Mouse (Mus musculus) hindbrain, embryonic 15.5 days (tissue): Measurements from ENCODE around the gene Galns. TPM values are rescaled to one million over a fixed set of nuclear protein-coding genes. Genes with fewer than 3 reads are reported as not detected.

ENCODE experiments used
- ATAC-seq: fragments of 200-750 bp; cut with Nextera tagmentation; 2 replicates; pipeline ENCODE4 v1.8.0; 2017; ENCODE audit warnings: low read depth, moderate number of reproducible peaks, moderate TSS enrichment; ENCODE audit not compliant: low FRiP score
- H3K27ac ChIP-seq: fragments of 300-500 bp; sonication (generic); replicated peaks from 2 replicates; pipeline ENCODE4 v1.5.1; 2015; ENCODE audit warnings: mild to moderate bottlenecking, inconsistent platforms
- H3K27me3 ChIP-seq: fragments of 300-500 bp; sonication (generic); 2 replicates; pipeline ENCODE4 v1.6.1; 2015; ENCODE audit warnings: control low read depth, inconsistent platforms
- H3K36me3 ChIP-seq: fragments of 300-500 bp; sonication (generic); 2 replicates; pipeline ENCODE4 v1.6.1; 2015; ENCODE audit warnings: control low read depth, inconsistent platforms
- H3K4me1 ChIP-seq: fragments of 300-500 bp; sonication (generic); replicated peaks from 2 replicates; pipeline ENCODE4 v1.6.1; 2015; ENCODE audit warnings: control low read depth, inconsistent platforms
- H3K4me2 ChIP-seq: fragments of 300-500 bp; sonication (generic); 2 replicates; pipeline ENCODE4 v1.6.1; 2015; ENCODE audit warnings: moderate library complexity, mild to moderate bottlenecking, inconsistent platforms
- H3K4me3 ChIP-seq: fragments of 300-500 bp; sonication (generic); 2 replicates; pipeline ENCODE4 v1.5.1; 2015; ENCODE audit warnings: mild to moderate bottlenecking, inconsistent platforms
- H3K9ac ChIP-seq: fragments of 300-500 bp; sonication (generic); 2 replicates; pipeline ENCODE4 v1.6.1; 2015; ENCODE audit warnings: inconsistent platforms
- H3K9me3 ChIP-seq: fragments of 300-500 bp; sonication (generic); 2 replicates; pipeline ENCODE4 v1.6.1; 2016; ENCODE audit warnings: control low read depth, inconsistent platforms
- WGBS: fragments of 180-500 bp; shearing (Covaris S2); methylation state at CpG from one replicate; pipeline ENCODE4 v1.1.7; 2015; 5-methylcytosine and 5-hydroxymethylcytosine counted together
- polyA plus RNA-seq: library from polyadenylated mRNA; unstranded; fragments of >200 nt; fragmentation: Nextera tagmentation; extraction: Ambion mirVana; gene quantifications from 2 replicates; pipeline ENCODE4 v1.2.1, GENCODE M21; 2015

Gene Galns
- polyA plus RNA-seq: 6.8 and 8.1 TPM in 2 replicates

DNA sequence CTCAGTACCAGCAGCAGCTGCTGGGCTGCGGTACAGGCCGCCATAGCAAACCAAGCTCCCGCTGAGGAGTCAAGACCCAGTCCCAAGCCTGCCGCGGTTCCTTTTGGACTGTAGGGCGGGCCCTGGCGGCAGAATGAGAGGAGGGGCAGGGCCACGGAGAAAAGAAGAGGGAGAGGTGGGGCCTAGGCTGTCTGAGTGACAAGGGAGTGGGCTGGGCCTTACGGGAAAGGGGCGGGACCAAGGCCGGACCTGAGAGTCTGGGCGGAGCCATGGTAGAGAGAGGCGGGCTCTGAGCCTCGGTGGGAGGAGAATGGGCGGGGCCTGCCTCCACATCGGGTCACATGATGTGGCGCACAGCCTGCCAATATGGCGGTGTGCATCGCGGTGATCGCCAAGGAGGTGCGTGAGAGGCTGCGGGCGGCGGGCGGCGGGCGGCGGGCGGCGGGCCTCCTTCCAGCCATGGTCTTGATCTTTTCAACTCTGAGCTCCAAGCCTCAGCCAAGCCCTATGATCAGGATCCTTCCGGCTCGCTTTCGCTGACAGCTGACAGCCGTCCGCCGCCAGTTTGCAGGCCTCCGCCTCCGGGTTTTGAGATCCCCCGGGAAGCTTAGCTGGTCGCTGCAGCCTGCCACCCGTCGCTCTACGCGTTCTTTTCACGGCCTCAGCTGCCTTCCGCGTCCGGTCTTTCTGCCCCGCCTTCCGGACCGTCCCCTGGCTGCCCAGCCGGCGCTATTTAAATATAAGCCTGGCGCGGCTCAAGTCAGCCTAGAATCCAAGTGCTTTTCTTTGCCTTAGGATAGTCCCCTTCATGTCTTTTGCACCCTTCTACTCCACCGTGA lies at the start of gene Galns, which contains the start of gene Trappc2l:
Galns (minus strand) TSS at position 169 of the 839 bp plus-strand sequence.
Trappc2l (plus strand) TSS at position 346 of the 839 bp plus-strand sequence.
- Histone ChIP-seq H3K4me1 (peaks cover 21% of the 10 kb centered on the region), H3K4me3 (peak within 1 kb of the TSS; percentile 61), H3K36me3 (0 out of 2 replicates have a peak, but pooled peaks cover 3% of the 10 kb centered on the region), H3K27ac (peak within 1 kb of the TSS; percentile 89), H3K4me2 (peak within 1 kb of the TSS; percentile 83), H3K27me3 (no peaks in the 10 kb centered on the region), H3K9ac (peak within 1 kb of the TSS; percentile 69), H3K9me3 (no peaks in the 10 kb centered on the region)
- WGBS: under 1% methylated on average over 36 of the region's 57 CpGs
- peak; percentile 99 for ATAC-seq

GRCm38 (mm10) chr8:122660022-122660421 lies 48.8 kb upstream of the Galns start:
- H3K9me3 ChIP-seq: no peaks in the 10 kb centered on the region
- no peak for ATAC-seq
- H3K27me3 ChIP-seq: no peaks in the 10 kb centered on the region
- 68% methylated on average over 2 of the region's 2 CpGs for WGBS
- peaks cover 45% of the 10 kb centered on the region for H3K4me1 ChIP-seq
- H3K9ac ChIP-seq: no peak overlapping the region
- no peak overlapping the region for H3K27ac ChIP-seq
- H3K36me3 ChIP-seq: no peaks in the 10 kb centered on the region
- no peak overlapping the region for H3K4me2 ChIP-seq
- no peak overlapping the region for H3K4me3 ChIP-seq

DNA sequence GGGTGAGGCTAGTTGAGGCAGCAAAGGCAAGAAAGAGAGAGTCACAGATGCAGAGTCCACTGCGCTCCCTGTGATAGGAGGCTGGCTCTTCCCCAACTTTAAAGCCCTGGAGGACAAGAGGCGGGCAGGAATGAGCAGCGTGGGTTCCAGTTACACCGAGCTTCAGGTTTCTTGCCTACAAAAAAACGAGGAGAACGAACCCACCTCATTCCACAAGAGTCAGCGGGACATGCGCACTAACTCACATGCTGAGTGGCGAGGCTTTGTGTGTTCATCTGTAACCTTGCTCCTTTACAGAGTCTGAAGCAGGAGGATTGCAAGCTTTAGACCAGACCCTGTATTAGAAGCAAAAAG lies 47.5 kb upstream of the Galns start:
- Histone ChIP-seq H3K9me3 (no peaks in the 10 kb centered on the region), H3K4me1 (peaks cover 45% of the 10 kb centered on the region)
- ATAC-seq: no peak

DNA sequence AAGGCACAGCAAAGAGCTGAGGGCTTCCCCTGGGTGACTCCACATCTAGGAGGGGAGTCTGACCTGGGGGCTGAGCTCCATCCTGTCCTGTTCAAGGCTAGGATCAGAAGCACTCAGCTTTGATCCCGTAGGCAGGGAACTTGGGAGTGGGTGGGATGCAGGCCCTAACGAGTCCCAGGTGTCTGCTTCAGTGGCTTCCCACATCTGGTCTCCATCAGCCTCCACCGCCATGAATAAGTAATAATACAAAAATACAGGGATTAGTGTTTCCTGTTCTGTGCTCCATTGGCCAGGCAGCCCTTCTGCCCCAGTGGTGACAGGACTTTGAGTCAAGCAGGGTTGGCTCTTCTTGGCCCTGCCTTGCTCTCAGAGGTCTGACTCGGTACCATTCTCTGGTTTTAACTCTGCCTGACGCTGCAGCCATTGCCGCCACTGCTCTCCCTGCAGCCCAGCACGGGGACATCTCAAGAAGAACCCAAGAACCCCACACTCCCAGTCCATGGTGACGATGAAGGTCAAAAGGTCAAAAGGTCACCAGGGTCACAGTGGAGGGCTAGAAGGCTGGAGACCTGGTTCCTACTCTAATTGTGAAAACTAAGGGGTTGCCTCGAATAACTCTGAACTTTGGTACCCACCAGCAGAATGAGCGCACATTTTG lies 47.0 kb upstream of the Galns start:
- Histone ChIP-seq H3K36me3 (no peaks in the 10 kb centered on the region), H3K9ac (no peak overlapping the region), H3K4me3 (no peak overlapping the region), H3K9me3 (no peaks in the 10 kb centered on the region), H3K27me3 (no peaks in the 10 kb centered on the region), H3K27ac (no peak overlapping the region), H3K4me2 (no peak overlapping the region), H3K4me1 (peaks cover 43% of the 10 kb centered on the region)
- 66% methylated on average over 10 of the region's 10 CpGs for WGBS
- no peak for ATAC-seq

More for the DNA sequence above, 47.5 kb upstream of the Galns start:
- H3K27me3 ChIP-seq: no peaks in the 10 kb centered on the region
- H3K4me3 ChIP-seq: no peak overlapping the region
- H3K9ac ChIP-seq: no peak overlapping the region
- H3K4me2 ChIP-seq: no peak overlapping the region
- H3K27ac ChIP-seq: no peak overlapping the region
- H3K36me3 ChIP-seq: no peaks in the 10 kb centered on the region
- WGBS: 81% methylated on average over 9 of the region's 9 CpGs

DNA sequence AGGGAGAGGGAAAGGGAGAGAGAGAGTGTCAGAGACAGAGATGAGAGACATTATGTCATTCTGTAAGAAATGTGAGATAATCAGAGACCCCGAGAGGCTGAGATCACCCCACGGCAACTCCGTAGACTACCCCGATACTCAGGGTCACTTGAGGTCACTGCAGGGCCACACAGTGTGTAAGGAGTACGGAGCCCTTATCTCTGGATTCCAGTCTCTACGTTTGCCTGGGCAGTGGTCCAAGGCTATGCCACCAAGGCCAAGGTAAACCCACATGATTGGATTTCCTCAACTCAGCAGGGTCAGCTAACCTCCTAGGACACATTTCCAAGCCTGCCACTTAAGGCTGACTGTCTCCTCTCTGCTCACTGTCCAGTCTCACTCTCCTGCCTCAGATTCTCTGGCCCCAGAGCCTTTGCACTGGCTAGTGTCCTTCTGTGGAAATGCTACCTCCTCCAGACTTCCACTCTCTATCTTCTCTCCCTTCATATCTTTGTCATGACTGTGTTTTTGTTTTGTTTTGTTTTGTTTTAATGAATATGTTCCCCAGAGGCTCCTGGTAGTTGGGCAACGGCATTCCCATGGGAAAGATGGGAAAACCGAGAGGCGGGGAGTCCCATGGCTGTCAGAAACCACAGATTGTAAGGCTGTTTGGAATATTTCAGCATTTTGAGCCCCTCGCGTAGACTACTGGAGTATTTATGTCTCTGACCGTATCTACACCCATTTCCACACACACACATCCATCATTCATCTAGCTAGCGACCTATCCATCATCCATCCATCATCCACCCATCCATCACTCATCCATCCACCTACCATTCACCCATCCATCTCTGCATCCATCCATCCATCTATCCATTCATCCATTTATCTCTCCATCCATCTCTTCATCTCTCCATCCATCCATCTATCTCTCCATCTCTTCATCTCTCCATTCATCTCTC lies 45.1 kb upstream of the Galns start:
- Histone ChIP-seq H3K9ac (no peak overlapping the region), H3K4me2 (no peak overlapping the region), H3K27me3 (no peaks in the 10 kb centered on the region), H3K36me3 (no peaks in the 10 kb centered on the region), H3K4me3 (no peak overlapping the region), H3K4me1 (peaks cover 39% of the 10 kb centered on the region), H3K27ac (no peak overlapping the region), H3K9me3 (no peaks in the 10 kb centered on the region)
- 82% methylated on average over 13 of the region's 13 CpGs for WGBS
- ATAC-seq: no peak

GRCm38 (mm10) chr8:122654768-122655167 lies 43.5 kb upstream of the Galns start:
- no peaks in the 10 kb centered on the region for H3K9me3 ChIP-seq
- no peak for ATAC-seq
- no peaks in the 10 kb centered on the region for H3K27me3 ChIP-seq
- no peaks in the 10 kb centered on the region for H3K36me3 ChIP-seq
- H3K9ac ChIP-seq: no peak overlapping the region
- no peak overlapping the region for H3K4me3 ChIP-seq
- H3K4me1 ChIP-seq: peaks cover 39% of the 10 kb centered on the region
- 40% methylated on average over 7 of the region's 7 CpGs for WGBS
- no peak overlapping the region for H3K4me2 ChIP-seq
- no peak overlapping the region for H3K27ac ChIP-seq

GRCm38 (mm10) chr8:122652643-122653042 lies 41.4 kb upstream of the Galns start:
- Histone ChIP-seq H3K36me3 (peaks cover 10% of the 10 kb centered on the region), H3K4me1 (peaks cover 35% of the 10 kb centered on the region), H3K9ac (no peak overlapping the region), H3K27ac (no peak overlapping the region), H3K27me3 (no peaks in the 10 kb centered on the region), H3K4me2 (no peak overlapping the region), H3K4me3 (no peak overlapping the region), H3K9me3 (no peaks in the 10 kb centered on the region)
- no peak for ATAC-seq
- WGBS: 74% methylated on average over 6 of the region's 6 CpGs

DNA sequence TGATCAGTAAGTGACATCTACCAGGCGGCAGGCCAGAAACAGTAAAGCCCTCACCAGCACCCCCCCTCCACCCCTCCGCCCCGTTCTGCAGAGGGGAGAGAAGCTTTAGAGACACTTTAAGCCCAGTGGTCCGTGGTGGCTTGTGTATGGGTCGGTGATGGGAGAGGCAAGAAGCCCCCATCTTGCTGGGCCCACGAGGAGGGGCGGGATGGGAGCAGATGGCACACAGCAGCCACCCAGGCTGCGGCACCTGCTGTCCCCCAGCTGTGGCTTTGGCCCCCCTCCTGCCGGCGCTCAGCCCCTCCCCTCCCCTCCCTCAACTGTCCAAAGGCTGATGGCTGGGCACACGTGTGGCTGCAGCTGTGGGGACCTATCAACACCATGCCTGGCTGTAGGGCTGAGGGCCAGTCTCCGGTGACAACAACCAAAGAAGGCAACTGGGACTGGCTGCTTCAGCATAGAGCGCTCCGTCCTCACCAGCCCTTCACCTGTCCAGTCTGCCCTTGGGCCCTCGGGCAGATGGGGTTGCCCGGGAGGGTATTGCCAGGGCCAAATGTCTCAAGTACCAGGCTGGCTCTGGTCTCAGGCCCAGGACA lies 40.2 kb upstream of the Galns start:
- Histone ChIP-seq H3K27me3 (no peaks in the 10 kb centered on the region), H3K4me2 (no peak overlapping the region), H3K9ac (no peak overlapping the region; the same call in 1 of the 2 replicates), H3K27ac (no peak overlapping the region), H3K36me3 (peaks cover 16% of the 10 kb centered on the region), H3K9me3 (no peaks in the 10 kb centered on the region), H3K4me3 (no peak overlapping the region), H3K4me1 (peaks cover 35% of the 10 kb centered on the region)
- WGBS: 54% methylated on average over 16 of the region's 16 CpGs
- peak; percentile 51; the same call in 1 of the 2 replicates for ATAC-seq

- Histone ChIP-seq H3K36me3 (peaks cover 16% of the 10 kb centered on the region), H3K9ac (no peak overlapping the region), H3K4me2 (no peak overlapping the region), H3K27me3 (no peaks in the 10 kb centered on the region), H3K4me3 (no peak overlapping the region), H3K4me1 (peaks cover 16% of the 10 kb centered on the region), H3K9me3 (no peaks in the 10 kb centered on the region), H3K27ac (no peak overlapping the region)
- WGBS: 83% methylated on average over 15 of the region's 15 CpGs
- no peak for ATAC-seq
Observed at GRCm38 (mm10) chr8:122648192-122648970, 37.1 kb upstream of the Galns start.

DNA sequence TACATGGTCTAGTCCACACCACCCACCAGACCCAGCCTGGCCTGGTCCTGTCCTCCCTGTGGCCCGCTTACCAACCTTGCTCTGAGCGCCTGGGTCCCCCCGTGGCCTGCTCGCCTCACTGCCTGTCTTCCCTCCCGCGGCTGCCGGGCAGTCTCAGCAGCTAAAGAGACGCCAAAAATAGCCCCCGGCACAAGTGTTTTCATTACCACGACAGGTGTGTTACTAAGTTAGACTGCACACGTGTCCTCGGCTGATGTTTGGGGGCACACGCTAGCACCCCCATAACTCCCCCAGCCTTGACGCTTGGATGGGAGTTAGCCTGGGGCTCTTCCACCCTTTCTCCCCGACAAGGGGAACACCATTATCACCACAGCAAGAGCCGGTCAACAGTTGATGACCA lies 35.1 kb upstream of the Galns start:
- ATAC-seq: no peak
- H3K9me3 ChIP-seq: no peaks in the 10 kb centered on the region
- H3K27me3 ChIP-seq: no peaks in the 10 kb centered on the region
- peaks cover 19% of the 10 kb centered on the region for H3K36me3 ChIP-seq
- WGBS: 87% methylated on average over 16 of the region's 16 CpGs
- no peak overlapping the region for H3K9ac ChIP-seq
- H3K4me2 ChIP-seq: no peak overlapping the region
- H3K4me3 ChIP-seq: no peak overlapping the region
- peaks cover 8% of the 10 kb centered on the region for H3K4me1 ChIP-seq
- H3K27ac ChIP-seq: no peak overlapping the region
